Mouse (Mus musculus): ENCODE data around the gene Ufsp2. TPM values are rescaled to one million over a fixed set of nuclear protein-coding genes. Genes with fewer than 3 reads are reported as not detected.

The Ufsp2 gene
- polyA plus RNA-seq (2015; fragmentation: Nextera tagmentation; extraction: Ambion mirVana), result 64.9 and 69.3 TPM in 2 replicates

GRCm38 (mm10) chr8:45975126-45975836 lies at the start of gene Ufsp2, which contains the start of gene 1700029J07Rik:
Ufsp2 (plus strand) TSS chr8:45975528.
1700029J07Rik (minus strand) TSS chr8:45975252.
- DNase-seq (ENCODE audit: low spot score), result peak; percentile 99
- 2% methylated on average over 57 of the region's 57 CpGs for WGBS

GRCm38 (mm10) chr8:45934582-45935014 lies 40.7 kb upstream of the Ufsp2 start, which contains the start of gene Ccdc110:
Ccdc110 (plus strand) TSS chr8:45934619.
- Histone ChIP-seq H3K27ac (ENCODE audit: low read length) (no peak within 1 kb of the TSS), H3K27me3 (replicated peaks; ENCODE audit: insufficient read depth, low read length) (no peaks in the 10 kb centered on the region), H3K36me3 (ENCODE audit: insufficient read depth, low read length) (no peaks in the 10 kb centered on the region), H3K4me3 (ENCODE audit: low read depth, low read length) (no peak within 1 kb of the TSS), H3K4me1 (ENCODE audit: insufficient read depth, low read depth, low read length) (no peaks in the 10 kb centered on the region), H3K9ac (replicated peaks; ENCODE audit: low read depth) (no peak within 1 kb of the TSS), H3K4me2 (replicated peaks; ENCODE audit: low read depth, low read length) (peak within 1 kb of the TSS; percentile 35), H3K9me3 (ENCODE audit: low read length) (no peaks in the 10 kb centered on the region)
- DNase-seq (ENCODE audit: low spot score), result peak; percentile 90
- WGBS, result 4% methylated on average over 23 of the region's 23 CpGs
- TF ChIP-seq EP300 (IDR thresholded peaks at IDR 0.05), result no peak
- TF ChIP-seq CTCF (IDR thresholded peaks at IDR 0.05), result peak; percentile 100
- peak; percentile 86 for ATAC-seq

More at GRCm38 (mm10) chr8:45975126-45975836, at the start of gene Ufsp2, which contains the start of gene 1700029J07Rik:
- H3K9me3 ChIP-seq (ENCODE audit: low read length), result no peaks in the 10 kb centered on the region
- H3K9ac ChIP-seq (replicated peaks; ENCODE audit: low read depth), result peak within 1 kb of the TSS; percentile 37; the same call in 1 of the 2 replicates
- peaks cover 7% of the 10 kb centered on the region; the same call in 1 of the 2 replicates for H3K4me1 ChIP-seq (ENCODE audit: insufficient read depth, low read depth, low read length)
- no peaks in the 10 kb centered on the region for H3K27me3 ChIP-seq (replicated peaks; ENCODE audit: insufficient read depth, low read length)
- H3K4me2 ChIP-seq (replicated peaks; ENCODE audit: low read depth, low read length), result peak within 1 kb of the TSS; percentile 74
- H3K27ac ChIP-seq (ENCODE audit: low read length), result peak within 1 kb of the TSS; percentile 71
- no peaks in the 10 kb centered on the region for H3K36me3 ChIP-seq (ENCODE audit: insufficient read depth, low read length)
- peak within 1 kb of the TSS; percentile 64 for H3K4me3 ChIP-seq (ENCODE audit: low read depth, low read length)
- ATAC-seq, result peak; percentile 98
- TF ChIP-seq EP300 (IDR thresholded peaks at IDR 0.05) (no peak), CTCF (IDR thresholded peaks at IDR 0.05) (peak; percentile 66)

- ATAC-seq (no peak), DNase-seq (ENCODE audit: low spot score) (no peak)
- Histone ChIP-seq H3K9ac (replicated peaks; ENCODE audit: low read depth) (no peak overlapping the region), H3K36me3 (ENCODE audit: insufficient read depth, low read length) (no peaks in the 10 kb centered on the region), H3K27ac (ENCODE audit: low read length) (no peak overlapping the region), H3K4me2 (replicated peaks; ENCODE audit: low read depth, low read length) (no peak overlapping the region), H3K4me1 (ENCODE audit: insufficient read depth, low read depth, low read length) (no peaks in the 10 kb centered on the region), H3K4me3 (ENCODE audit: low read depth, low read length) (no peak overlapping the region), H3K27me3 (replicated peaks; ENCODE audit: insufficient read depth, low read length) (no peaks in the 10 kb centered on the region), H3K9me3 (ENCODE audit: low read length) (no peaks in the 10 kb centered on the region)
- TF ChIP-seq EP300 (IDR thresholded peaks at IDR 0.05), result no peak
- TF ChIP-seq CTCF (IDR thresholded peaks at IDR 0.05), result no peak
- WGBS, result 80% methylated on average over 9 of the region's 9 CpGs
These were observed 38.3 kb upstream of the Ufsp2 start for GRCm38 (mm10) chr8:45936986-45937385.

- no peak for DNase-seq (ENCODE audit: low spot score)
- Histone ChIP-seq H3K9me3 (ENCODE audit: low read length) (no peaks in the 10 kb centered on the region), H3K4me2 (replicated peaks; ENCODE audit: low read depth, low read length) (no peak overlapping the region), H3K4me1 (ENCODE audit: insufficient read depth, low read depth, low read length) (no peaks in the 10 kb centered on the region), H3K9ac (replicated peaks; ENCODE audit: low read depth) (no peak overlapping the region), H3K4me3 (ENCODE audit: low read depth, low read length) (no peak overlapping the region), H3K27me3 (replicated peaks; ENCODE audit: insufficient read depth, low read length) (no peaks in the 10 kb centered on the region), H3K27ac (ENCODE audit: low read length) (no peak overlapping the region), H3K36me3 (ENCODE audit: insufficient read depth, low read length) (no peaks in the 10 kb centered on the region)
- no peak for ATAC-seq
- TF ChIP-seq CTCF (IDR thresholded peaks at IDR 0.05) (no peak), EP300 (IDR thresholded peaks at IDR 0.05) (no peak)
- WGBS, result 91% methylated on average over 4 of the region's 4 CpGs
These were observed 29.0 kb upstream of the Ufsp2 start for GRCm38 (mm10) chr8:45946283-45946682.

GRCm38 (mm10) chr8:45950622-45951021 lies 24.7 kb upstream of the Ufsp2 start:
- Histone ChIP-seq H3K4me2 (replicated peaks; ENCODE audit: low read depth, low read length) (no peak overlapping the region), H3K4me1 (ENCODE audit: insufficient read depth, low read depth, low read length) (no peaks in the 10 kb centered on the region), H3K27ac (ENCODE audit: low read length) (no peak overlapping the region), H3K4me3 (ENCODE audit: low read depth, low read length) (no peak overlapping the region), H3K36me3 (ENCODE audit: insufficient read depth, low read length) (no peaks in the 10 kb centered on the region), H3K27me3 (replicated peaks; ENCODE audit: insufficient read depth, low read length) (no peaks in the 10 kb centered on the region), H3K9ac (replicated peaks; ENCODE audit: low read depth) (no peak overlapping the region), H3K9me3 (ENCODE audit: low read length) (no peaks in the 10 kb centered on the region)
- no peak for TF ChIP-seq CTCF (IDR thresholded peaks at IDR 0.05)
- 61% methylated on average over 2 of the region's 2 CpGs for WGBS
- ATAC-seq (no peak), DNase-seq (ENCODE audit: low spot score) (no peak)

- Histone ChIP-seq H3K9me3 (ENCODE audit: low read length) (no peaks in the 10 kb centered on the region), H3K27ac (ENCODE audit: low read length) (no peak overlapping the region), H3K9ac (replicated peaks; ENCODE audit: low read depth) (no peak overlapping the region), H3K27me3 (replicated peaks; ENCODE audit: insufficient read depth, low read length) (no peaks in the 10 kb centered on the region), H3K4me3 (ENCODE audit: low read depth, low read length) (no peak overlapping the region), H3K4me1 (ENCODE audit: insufficient read depth, low read depth, low read length) (peaks cover 2% of the 10 kb centered on the region; the same call in 1 of the 2 replicates), H3K4me2 (replicated peaks; ENCODE audit: low read depth, low read length) (no peak overlapping the region), H3K36me3 (ENCODE audit: insufficient read depth, low read length) (no peaks in the 10 kb centered on the region)
- TF ChIP-seq EP300 (IDR thresholded peaks at IDR 0.05) (no peak), CTCF (IDR thresholded peaks at IDR 0.05) (peak; percentile 24)
- 93% methylated on average over 12 of the region's 12 CpGs for WGBS
- DNase-seq (ENCODE audit: low spot score), result no peak
- ATAC-seq, result no peak
These were observed 4.4 kb upstream of the Ufsp2 start for GRCm38 (mm10) chr8:45970894-45971293.

Data from lung, postnatal 0 days (tissue).